Mouse (Mus musculus): ENCODE measurements at regions not wholly inside any gene's neighbourhood (a gene's known extent, or its start where the extent isn't known, plus 50 kb on each side); places are given as distances from the start of the nearest gene placed in this dataset.

- 81% methylated on average over 5 of the region's 5 CpGs for WGBS
- no peak for DNase-seq (ENCODE audit: extremely low spot score, low spot score)
- H3K36me3 ChIP-seq (replicated peaks): no peaks in the 10 kb centered on the region
- no peak overlapping the region for H3K27ac ChIP-seq
- H3K9me3 ChIP-seq: no peaks in the 10 kb centered on the region
- no peaks in the 10 kb centered on the region for H3K4me1 ChIP-seq
- H3K4me3 ChIP-seq: no peak overlapping the region
- H3K27me3 ChIP-seq (ENCODE audit: poor library complexity, severe bottlenecking): peaks cover 15% of the 10 kb centered on the region; the same call in 1 of the 2 replicates
These were observed 58.7 kb upstream of the Pde3a start for GRCm38 (mm10) chr6:141190383-141190782.

- H3K9me3 ChIP-seq: no peaks in the 10 kb centered on the region
- WGBS: 97% methylated on average over 4 of the region's 4 CpGs
- no peaks in the 10 kb centered on the region for H3K4me1 ChIP-seq
- no peaks in the 10 kb centered on the region for H3K36me3 ChIP-seq (replicated peaks)
- no peaks in the 10 kb centered on the region for H3K27me3 ChIP-seq (ENCODE audit: poor library complexity, severe bottlenecking)
- H3K27ac ChIP-seq: no peak overlapping the region
- no peak overlapping the region for H3K4me3 ChIP-seq
- no peak for DNase-seq (ENCODE audit: extremely low spot score, low spot score)
These were observed 51.6 kb upstream of the Pde3a start for GRCm38 (mm10) chr6:141197501-141197900.

Measured in forebrain, embryonic 10.5 days (tissue).